Mouse (Mus musculus) thymus, postnatal 14 days (tissue): ENCODE results near the gene Tnfrsf12a.

ENCODE experiments used
- DNase-seq: peaks from one replicate; pipeline ENCODE4 v3.0.0; 2021

Gene Tnfrsf12a

DNA sequence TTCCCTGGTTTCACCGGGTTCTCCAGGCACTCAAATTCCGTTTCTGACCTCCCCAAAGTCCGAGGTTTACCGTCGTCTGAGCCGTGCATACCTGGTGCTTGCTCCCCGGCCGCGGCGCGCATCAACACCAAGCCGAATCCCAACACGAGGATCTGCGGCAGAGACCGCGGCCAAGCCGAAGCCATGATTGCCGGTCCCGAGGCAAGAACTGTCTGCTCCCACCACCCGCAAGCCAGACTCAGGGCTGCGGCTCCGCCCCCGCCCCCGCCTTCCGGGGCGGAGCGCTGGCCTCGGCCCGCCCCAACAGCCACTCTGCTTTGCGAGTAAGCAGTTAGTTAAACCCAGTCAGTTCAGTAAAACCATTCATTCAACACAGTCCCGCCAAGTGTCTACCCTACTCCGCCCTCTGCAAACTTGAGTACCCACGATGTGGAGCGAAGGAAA is at the start of gene Tnfrsf12a:
Tnfrsf12a (minus strand) TSS at position 233 of the 444 bp plus-strand sequence.
- peak; percentile 91 for DNase-seq

DNA sequence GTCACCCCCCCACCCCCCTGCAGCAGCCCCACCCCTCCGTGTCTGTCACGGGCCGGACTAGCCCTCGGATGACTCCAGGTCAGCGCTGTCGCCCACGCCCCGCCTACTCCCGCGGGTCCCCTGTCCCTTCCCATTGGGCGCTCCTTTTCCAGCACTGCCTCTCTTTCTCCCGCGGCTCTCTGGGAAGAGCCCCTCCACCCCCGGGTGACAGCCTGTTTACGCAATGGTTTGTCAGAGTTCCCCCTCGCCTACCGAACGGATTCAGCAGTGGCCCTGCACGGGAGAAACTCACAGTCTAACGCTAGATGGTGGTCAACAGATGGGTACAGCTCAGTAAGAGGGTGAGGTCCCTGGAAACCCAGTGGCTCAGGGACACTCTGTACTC is 49.5 kb upstream of the Tnfrsf12a start:
- DNase-seq = no peak

DNA sequence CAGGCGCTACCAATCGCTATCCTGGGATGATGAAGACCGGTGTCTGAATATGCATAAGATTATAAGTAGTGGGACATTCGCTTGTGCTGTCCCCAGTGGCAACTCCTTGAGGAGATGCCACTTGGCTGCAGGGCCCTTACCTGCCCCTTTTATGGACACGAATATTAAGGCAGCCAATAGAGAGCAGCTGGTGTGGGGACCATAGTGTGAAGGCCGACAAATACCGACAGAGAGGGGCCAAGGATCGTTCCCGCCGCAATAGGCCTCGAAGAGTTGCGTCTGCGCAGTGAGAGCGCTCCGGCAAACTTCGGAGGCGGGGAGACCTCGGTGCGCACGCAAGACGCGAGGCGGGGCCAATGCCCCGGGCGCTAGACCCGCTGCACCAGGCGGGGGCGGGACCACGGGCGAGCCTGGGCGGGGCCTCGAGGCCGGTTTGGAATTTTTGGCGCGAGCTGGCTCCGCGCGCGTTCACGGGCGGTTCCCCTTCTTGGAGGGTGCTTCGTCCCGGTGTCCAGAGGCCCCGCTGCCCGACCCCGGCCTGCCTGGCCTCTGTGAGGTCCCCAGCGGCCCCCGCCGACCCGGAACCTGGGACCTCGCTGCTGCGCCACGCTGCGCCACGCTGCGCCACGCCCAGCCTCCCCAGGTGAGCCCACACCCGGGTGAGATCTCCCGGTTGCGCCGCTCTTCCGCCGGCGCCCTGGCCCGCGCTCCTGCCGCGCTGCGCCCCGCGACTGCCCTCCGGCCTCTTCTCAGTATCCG is 48.9 kb upstream of the Tnfrsf12a start, which contains the start of gene Pkmyt1:
Pkmyt1 (plus strand) TSS at position 338 of the 759 bp plus-strand sequence.
- DNase-seq = peak; percentile 97

DNA sequence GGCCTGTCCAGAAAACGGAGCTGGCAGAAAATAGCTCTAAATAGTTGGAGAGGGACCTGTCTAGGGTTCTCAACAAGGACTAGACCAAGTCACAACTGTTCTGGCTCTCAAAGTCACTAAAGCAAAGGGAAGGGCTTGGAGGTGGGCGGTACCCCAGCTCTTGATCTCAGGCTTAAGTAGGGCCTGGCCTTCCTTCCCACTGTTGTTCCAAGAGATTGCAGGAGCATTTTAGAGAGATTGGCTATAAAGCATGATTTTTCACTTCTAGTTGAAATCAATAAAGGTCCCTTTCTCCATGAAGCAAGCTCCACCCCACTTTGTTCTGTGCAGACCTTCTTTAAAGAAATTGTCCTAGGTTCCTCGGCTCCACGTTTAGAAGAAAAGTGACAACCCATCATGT is 48.2 kb upstream of the Tnfrsf12a start:
- DNase-seq = no peak

DNA sequence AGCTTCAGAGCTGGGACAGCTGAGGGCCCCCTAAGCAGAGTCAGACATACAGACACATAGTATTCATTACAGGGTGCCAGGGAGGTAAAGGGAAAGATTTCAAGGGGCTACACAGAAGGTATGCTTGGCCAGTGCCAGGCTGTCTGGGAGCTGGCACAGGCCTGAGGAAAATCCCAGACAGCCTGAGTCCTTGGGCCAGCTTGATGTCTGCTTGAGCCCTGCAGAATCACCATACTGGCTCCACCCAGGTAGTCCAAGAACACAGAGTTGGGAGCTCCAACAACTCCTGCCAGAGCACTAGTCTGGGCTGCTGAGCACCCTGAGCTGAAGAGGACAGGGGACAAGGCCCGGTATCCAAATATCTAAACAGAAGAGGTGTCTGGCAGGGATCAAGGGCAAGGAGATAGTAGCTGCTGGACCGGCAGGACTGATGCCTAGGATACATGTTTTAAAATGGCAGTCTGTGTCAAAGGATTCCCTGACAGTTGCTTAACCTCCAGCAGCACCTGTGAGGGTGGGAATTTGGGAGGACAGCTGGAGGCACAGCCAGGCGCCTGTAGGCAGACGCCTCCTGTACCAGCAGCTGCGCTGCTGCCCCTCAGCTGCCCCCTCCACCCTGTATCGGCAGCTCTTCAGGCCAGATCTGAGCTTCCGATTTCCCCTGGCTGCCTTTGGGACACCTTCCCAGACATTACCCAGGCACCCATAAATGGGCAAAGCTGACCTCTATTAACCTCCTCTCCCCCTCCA is 45.3 kb upstream of the Tnfrsf12a start, which contains the start of gene 1520401A03Rik:
1520401A03Rik (minus strand) TSS at position 408 of the 750 bp plus-strand sequence.
- no peak for DNase-seq

DNA sequence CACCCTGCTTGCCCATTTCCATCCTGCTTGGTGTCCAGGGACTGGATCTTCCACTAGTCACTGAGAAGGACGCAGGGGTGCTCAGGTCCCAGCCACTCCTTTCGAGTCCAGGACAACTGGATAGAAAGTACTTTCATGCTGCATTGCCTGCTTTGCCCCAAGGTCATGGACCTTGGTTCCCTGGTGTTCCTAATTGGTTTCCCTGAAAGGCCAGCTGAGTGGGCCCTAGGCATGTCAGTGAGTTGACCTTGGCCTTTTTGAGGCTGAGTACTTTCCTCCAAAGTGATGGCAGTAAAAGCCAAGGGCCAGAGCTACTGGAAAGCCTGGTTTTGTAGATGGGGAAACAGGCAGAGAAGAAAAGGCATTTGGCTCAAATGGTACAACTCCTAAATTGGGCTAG is 44.6 kb upstream of the Tnfrsf12a start:
- DNase-seq = no peak

DNA sequence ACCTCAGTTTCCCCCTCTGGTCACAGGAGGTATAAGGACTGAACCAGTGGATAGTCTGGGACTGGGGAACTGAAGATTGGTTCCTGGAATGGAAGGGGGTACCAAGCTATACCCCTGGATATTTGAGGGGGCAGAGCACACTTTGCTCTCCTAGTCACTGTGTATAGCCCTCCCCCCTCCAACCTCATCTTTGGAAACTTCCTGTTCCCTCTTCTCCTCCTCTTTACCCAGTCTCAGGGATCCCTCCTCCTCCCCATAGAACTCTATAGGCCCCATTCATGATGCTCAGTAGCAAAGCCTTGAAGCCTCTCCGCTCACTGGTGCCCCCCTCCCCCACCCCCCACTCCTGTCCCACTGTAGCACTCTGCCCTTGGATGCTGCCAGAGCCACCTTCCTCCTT is 42.2 kb upstream of the Tnfrsf12a start:
- DNase-seq = no peak

DNA sequence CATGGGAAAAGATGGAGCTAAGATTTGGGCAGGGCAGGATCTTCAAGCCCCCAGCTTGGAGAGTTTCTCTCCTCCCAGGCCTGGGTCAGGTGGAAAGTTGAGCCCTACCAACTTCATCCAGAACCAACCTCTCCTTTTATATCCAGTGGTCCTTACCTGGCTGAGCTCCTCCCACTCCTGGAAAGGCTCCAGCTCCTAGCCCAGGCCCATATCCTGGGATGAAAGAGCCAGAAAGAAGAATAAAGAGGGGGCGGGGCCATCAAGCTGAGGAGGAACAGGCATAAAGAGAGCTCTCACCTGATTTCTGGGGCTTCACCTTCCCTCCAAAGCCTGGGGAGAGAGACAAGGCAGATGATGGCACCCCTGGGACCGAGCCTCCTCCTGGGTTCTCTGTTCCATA is 39.7 kb upstream of the Tnfrsf12a start:
- DNase-seq = no peak

DNA sequence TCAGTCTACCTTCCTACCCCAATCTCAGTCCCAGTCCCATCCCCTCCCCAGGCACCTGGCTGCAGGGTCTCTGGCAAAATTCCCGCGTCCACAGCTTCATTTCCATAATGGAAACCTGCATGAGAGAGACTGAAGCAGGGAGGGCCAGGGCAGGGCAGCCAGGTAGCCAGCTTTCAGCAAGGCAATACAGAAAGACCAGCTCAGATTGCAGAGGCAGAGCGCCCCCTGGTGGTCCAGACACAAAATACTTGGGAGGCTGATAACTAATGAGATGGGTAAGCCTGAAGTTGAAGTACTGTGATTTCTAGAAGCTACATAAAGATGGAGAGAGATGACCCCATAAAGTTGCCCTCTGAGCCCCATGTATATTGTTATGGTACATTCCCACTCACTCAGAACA is 28.9 kb upstream of the Tnfrsf12a start:
- peak; percentile 72 for DNase-seq

DNA sequence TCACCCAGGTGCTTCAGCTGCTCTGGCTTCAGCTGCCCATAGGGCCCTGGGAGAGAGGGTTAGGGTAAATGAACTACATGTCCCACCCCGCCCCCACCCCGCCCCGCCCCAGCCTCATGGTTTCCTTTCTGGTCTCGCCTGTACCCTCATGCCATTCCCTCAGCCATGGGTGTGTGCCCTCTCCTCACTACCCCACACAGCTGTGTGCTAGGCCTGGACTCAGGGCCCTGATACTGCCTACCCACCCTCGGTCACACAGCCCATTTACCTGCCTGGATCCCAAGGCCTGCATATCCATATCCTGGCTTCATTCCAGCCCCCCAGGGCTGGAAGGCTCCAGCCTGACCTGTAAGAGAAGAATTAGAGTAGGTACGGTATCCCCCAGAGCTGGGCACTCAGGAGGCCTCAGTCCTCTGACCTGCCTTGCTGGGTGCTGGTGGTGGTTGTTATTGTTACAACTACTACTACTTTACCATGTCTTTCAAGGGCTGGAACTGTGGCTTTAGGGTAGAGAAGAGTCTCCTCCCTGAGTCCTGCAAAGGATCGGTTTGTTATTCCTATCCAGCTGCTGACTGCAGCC is 28.3 kb upstream of the Tnfrsf12a start:
- no peak for DNase-seq

DNA sequence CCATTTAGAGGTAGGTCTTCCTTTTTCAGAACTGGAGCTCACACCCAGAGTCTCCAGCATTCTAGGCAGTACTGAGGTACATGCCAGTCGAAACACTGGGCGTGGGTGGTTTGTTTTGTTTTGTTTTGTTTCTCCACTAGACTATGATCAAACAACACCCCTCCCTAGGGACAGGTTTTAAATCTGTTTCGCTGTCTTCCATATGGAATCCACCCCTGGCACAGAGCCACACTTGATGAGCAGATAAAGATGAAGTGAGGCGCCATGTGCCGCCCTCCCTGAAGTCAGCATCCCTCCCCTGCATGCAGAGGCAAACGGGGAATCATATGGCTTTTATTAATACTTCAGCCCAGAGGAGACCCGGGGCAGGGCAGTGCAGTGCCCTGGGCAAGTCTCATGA is 27.5 kb upstream of the Tnfrsf12a start:
- no peak for DNase-seq

DNA sequence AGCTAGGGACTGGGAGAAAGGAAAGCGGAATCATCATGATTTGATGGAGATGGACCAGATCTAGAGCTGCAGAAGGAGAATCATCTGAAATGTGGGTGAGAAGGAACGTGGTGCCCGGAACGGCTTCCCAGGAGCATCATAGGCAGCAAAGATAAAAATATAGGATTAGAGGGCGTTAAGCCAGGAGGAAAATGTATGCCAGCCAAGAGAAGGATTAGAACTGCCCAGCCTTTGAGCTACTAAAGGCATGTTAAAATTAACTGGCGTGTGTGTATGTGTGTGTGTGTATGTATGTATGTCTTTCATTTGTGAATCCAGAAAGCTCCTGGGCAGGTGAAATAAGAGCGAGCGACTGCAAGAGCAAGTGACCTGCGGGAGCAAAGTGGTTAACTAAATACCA is 26.0 kb upstream of the Tnfrsf12a start:
- no peak for DNase-seq

DNA sequence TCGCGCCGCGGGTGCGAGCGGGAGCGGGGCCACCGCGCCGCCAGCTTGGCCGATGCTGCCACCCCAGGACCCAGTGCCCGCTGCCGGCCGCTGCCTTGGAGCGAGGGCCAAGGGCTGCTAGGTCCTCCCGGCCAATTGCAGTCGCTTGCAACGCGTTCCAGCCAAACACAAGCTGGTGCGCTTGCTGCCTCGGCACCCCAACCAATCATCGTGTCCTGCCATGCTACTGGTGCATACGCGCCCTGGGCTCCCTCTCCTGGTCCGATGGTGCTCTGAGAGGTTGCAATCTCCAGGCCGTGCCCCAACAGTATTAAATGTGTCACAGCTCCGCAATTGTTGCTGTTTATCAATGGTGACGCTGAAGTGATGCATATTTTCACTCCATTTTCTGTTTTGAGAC is 22.8 kb upstream of the Tnfrsf12a start:
- peak; percentile 85 for DNase-seq

DNA sequence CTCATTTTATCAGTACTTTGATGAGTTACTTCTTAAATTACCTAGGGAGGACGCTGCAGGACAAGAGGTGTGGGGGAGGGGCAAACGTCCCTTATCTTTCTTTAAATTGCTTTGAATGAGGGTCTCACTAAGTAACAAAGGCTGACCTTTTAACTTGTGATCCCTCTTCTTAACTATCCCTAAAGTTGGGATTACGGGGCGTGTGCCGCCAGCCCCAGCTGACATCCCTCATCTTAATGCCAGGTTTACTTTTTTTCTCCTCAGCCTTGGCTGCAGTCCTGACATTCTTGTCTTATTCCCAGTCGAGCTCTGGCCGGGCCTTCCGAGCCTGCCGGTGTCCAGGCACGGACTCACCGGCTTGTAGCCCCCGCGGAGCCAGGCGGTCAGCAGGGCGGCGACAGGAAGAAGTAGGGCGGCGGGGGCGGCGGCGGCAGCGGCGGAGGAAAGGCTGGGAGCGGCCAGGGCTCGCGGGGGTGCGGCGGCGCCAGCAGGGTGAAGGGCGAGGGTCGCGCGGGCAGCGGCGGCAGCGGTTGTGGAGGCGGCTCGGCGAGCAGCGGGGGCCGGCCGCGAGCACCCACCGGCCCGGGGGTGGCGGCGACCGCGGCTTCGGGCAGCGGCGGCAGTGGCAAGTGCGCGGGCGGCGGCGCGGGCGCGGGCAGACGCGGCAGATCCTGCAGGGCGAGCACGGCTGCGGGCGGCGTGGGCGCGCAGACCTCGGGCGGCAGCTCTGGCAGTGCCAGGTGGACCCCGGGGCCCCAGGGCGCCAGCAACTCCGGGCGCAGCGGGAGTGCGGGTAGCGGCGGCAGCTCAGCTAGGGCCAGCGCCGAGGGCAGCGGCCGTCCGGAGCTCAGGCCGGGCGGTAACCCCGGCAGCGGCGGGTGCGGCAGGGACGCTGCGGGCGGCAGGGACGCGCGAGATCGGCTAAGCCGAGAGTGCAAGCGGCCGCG is 22.1 kb upstream of the Tnfrsf12a start:
- DNase-seq = peak; percentile 25

DNA sequence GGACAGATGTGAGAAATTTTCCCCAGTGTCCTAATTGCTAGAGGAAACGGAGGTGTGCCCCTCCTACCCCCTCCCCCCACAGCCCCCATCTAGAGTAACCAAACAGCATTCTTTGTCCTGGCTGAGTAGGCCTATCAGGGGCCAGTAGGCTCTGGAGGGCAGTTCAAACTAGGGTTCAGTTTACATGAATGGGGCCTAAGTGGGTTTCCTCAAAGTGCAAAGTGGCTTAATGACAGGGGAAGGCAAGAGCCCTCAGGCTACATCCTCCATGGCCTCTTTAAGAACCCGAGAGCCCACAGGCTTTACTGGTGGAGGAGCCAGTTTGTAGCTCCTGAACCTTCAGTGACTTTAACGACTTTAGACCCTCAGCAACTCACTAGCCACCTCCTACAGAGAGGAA is 18.5 kb upstream of the Tnfrsf12a start:
- no peak for DNase-seq

DNA sequence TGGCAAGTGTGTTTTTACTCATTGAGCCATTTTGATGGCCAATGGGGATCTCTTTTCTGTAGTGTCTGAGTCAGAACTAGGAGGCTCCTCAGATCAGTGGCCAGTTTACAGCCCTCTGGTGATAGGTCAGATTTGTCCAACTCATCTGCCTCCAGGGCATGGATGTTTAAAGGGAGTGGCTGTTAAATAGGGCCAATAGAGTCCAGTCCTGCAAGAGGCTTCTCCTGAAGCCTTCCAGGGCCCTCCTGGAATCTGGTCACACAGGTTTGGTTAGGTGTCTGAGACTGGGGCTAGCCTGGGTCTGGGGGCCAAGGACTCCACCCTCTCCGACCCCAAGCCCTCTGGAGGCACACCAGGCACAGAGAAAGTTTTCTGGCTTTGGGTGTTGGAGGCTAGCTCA is 17.2 kb upstream of the Tnfrsf12a start:
- DNase-seq = no peak

DNA sequence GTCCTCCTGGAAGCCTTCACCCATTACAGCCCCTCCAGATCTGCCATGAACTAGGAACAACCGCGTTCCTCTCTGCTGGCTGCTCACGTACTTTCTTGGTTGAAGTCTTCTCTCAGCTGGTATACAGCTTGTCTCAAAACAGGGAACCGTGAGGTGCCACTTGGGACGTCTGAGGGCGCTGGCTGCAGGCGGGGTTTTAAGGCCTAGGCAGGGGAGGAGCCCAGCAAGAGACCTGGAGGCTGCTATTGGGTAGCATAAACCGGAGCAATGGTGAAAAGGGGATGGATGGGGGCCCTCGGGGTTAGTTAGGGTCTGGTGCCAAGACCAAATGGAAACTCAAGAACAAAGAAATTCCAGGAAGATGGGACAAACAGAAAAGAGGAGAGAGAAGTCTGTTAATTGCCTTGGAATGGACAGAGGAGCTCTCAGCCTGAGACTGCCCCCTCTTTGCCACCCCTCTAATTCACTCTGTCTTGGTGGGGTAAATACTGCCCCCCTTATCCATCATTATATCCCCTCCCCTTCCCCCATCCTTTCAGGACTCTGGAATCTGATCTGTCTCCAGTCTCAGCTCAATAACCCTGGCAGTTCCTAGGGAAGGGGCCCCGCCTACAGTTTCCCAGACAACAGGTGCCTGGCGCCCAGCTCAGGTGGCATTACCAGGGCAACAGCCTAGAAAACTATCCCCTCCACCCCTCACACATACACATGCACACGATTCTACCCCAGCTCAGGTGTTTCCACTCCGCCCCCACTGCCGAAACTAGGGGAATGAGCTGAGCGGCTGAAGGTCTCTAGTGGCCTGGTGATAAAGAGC is 6.8 kb upstream of the Tnfrsf12a start, which contains the start of gene Cldn9:
Cldn9 (minus strand) TSS at position 171 of the 817 bp plus-strand sequence.
- DNase-seq = no peak

DNA sequence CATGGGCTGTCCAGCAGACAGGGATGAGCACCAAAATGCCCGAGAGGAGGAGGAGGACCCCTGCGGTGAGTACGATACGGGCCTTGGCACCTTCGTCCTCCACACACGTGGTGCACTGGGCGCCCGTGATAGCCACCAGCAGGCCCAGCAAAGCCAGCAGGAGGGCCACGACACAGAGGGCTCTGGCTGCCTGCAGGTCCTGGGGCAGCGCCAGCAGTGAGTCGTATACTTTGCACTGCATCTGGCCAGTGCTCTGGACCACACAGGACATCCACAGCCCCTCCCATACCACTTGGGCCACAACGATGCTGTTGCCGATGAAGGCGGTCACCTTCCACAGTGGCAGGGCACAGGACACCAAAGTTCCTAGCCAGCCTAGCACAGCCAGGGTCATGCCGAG is 6.0 kb upstream of the Tnfrsf12a start:
- DNase-seq = no peak

DNA sequence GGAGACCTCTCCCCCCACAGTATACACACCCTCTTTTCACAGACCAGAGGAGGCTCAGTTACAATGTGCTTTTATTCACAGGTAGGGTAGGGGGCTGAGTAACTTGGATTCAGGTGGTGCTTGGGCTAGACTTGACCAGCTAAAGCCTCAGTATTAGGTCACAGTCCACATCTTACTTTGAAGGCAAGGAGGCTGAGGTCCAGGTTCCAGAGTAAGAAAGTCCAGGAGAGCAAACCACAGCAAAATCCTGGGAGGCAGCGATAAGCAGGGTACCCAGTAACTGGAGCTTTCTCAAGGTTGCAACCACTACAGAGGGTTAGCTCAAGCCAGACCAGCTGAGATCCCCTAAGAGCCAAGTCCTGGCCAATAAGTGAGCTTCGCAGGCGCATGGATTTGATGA is 5.3 kb upstream of the Tnfrsf12a start:
- DNase-seq = no peak

DNA sequence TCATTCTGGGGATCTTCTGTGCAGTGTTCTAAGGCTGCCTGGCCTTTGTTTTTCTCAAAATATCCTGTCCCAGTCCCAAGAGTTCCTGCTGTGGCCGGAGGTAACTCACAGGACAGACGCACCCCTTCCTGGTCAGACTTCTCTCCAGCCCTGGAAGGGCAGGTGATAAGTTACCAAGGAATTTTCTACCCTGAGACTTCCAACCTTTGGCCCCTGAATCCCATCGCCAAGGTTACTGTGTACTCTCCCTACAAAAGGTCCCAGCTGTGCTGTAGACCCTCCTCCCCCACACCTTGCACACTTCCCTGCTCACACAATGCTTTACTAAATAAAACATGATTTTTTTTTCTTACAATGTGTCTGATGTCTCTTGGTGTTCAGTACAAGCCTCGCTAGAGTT is 4.8 kb upstream of the Tnfrsf12a start:
- DNase-seq = no peak

DNA sequence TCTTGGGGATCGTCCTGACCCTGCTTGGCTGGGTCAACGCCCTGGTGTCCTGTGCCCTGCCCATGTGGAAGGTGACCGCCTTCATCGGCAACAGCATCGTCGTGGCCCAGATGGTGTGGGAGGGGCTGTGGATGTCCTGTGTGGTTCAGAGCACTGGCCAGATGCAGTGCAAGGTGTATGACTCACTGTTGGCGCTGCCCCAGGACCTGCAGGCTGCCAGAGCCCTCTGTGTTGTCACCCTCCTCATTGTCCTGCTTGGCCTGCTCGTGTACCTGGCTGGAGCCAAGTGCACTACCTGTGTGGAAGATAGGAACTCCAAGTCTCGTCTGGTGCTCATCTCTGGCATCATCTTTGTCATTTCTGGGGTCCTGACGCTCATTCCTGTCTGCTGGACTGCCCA is 3.8 kb upstream of the Tnfrsf12a start:
- no peak for DNase-seq

DNA sequence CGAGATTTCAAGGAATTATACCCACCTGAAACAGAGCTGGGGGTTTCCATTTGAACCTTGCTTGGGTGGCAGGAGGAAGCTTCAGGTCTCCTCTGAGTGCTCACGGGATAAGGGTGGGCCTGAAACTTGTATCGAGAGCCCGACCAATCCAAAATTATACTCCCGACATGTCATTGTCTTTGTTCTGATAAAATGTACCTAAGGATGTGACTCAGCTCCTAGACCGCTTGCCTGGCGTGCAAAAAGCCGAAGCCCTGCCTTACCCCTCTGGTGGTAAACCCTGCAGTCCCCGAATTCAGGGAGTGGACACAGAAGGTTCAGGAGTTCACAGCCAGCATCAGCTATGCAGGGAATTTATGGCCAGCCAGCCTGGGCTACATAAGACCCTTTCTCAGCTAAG is 3.1 kb upstream of the Tnfrsf12a start:
- DNase-seq = no peak
